Mouse (Mus musculus): ENCODE measurements around the gene Pigk. TPM values are rescaled to one million over a fixed set of nuclear protein-coding genes. Genes with fewer than 3 reads are reported as not detected.

The Pigk gene
- total and polyA plus RNA-seq, 2 experiments from 2014 or later, result 38.2 to 57.8 TPM

DNA sequence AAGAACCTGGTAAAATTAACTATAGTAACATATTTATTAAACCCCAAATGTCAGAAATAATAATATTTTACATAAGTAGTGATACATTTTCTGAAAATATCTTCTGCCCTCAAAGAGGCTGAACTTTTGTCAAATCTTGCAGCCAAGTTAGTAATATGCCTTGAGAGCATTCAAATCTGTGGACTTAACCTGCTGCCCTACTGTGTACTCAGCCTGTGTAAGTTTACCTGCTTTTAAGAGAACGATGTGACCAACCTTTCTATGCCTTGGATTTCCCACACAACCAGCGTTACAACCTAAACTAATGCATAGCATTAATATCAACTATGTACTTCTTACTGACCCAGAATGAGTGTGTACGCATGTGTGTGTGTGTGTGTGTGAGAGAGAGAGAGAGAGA is 219.8 kb downstream of the Pigk start:
- 94% methylated on average over 3 of the region's 3 CpGs for WGBS
- Histone ChIP-seq H3K4me1 (ENCODE audit: insufficient read depth, low read length) (no peaks in the 10 kb centered on the region), H3K27ac (no peak overlapping the region), H3K36me3 (ENCODE audit: insufficient read depth, low read length) (no peaks in the 10 kb centered on the region), H3K4me2 (ENCODE audit: low read depth, low read length) (no peak overlapping the region), H3K27me3 (ENCODE audit: insufficient read depth, low read length) (no peaks in the 10 kb centered on the region), H3K9ac (replicated peaks; ENCODE audit: low read length) (no peak overlapping the region), H3K9me3 (ENCODE audit: low read length) (no peaks in the 10 kb centered on the region), H3K4me3 (ENCODE audit: low read length) (no peak overlapping the region)
- ATAC-seq (no peak), DNase-seq (ENCODE audit: low spot score) (no peak)
- no peak for TF ChIP-seq CTCF (IDR thresholded peaks at IDR 0.05; ENCODE audit: low read depth)

- 92% methylated on average over 3 of the region's 3 CpGs for WGBS
- Histone ChIP-seq H3K4me1 (ENCODE audit: insufficient read depth, low read length) (no peaks in the 10 kb centered on the region), H3K9ac (replicated peaks; ENCODE audit: low read length) (no peak overlapping the region), H3K4me2 (ENCODE audit: low read depth, low read length) (no peak overlapping the region), H3K27me3 (ENCODE audit: insufficient read depth, low read length) (no peaks in the 10 kb centered on the region), H3K27ac (no peak overlapping the region), H3K9me3 (ENCODE audit: low read length) (no peaks in the 10 kb centered on the region), H3K36me3 (ENCODE audit: insufficient read depth, low read length) (no peaks in the 10 kb centered on the region), H3K4me3 (ENCODE audit: low read length) (no peak overlapping the region)
- DNase-seq (ENCODE audit: low spot score), result no peak
- ATAC-seq, result no peak
- TF ChIP-seq CTCF (IDR thresholded peaks at IDR 0.05; ENCODE audit: low read depth), result no peak
Measured at GRCm38 (mm10) chr3:152936313-152936712, 222.4 kb downstream of the Pigk start.

DNA sequence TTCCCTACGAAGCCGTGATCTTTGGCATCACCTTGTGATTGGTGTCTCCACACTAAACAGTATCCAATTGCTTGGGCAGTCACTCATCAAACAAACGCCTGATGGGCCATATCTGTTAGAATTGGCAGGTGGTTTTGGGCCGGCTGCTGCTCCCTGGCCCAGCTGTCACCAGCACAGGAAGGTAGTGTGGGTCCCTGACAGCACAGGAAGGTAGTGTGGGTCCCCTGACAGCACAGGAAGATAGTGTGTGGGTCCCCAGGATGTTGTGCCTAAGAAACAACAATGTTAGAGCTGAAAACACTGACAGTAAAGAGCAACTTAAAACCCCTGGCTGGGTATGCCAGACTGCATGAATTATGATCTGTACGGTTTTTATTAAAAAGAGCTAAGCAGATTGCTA is 227.8 kb downstream of the Pigk start:
- no peaks in the 10 kb centered on the region for H3K27me3 ChIP-seq (ENCODE audit: insufficient read depth, low read length)
- no peaks in the 10 kb centered on the region for H3K9me3 ChIP-seq (ENCODE audit: low read length)
- H3K36me3 ChIP-seq (ENCODE audit: insufficient read depth, low read length), result no peaks in the 10 kb centered on the region
- no peak overlapping the region for H3K4me2 ChIP-seq (ENCODE audit: low read depth, low read length)
- no peak overlapping the region for H3K4me3 ChIP-seq (ENCODE audit: low read length)
- H3K4me1 ChIP-seq (ENCODE audit: insufficient read depth, low read length), result no peaks in the 10 kb centered on the region
- 80% methylated on average over 5 of the region's 5 CpGs for WGBS
- no peak overlapping the region for H3K9ac ChIP-seq (replicated peaks; ENCODE audit: low read length)
- TF ChIP-seq CTCF (IDR thresholded peaks at IDR 0.05; ENCODE audit: low read depth), result no peak
- no peak for DNase-seq (ENCODE audit: low spot score)
- no peak overlapping the region for H3K27ac ChIP-seq
- no peak for ATAC-seq

DNA sequence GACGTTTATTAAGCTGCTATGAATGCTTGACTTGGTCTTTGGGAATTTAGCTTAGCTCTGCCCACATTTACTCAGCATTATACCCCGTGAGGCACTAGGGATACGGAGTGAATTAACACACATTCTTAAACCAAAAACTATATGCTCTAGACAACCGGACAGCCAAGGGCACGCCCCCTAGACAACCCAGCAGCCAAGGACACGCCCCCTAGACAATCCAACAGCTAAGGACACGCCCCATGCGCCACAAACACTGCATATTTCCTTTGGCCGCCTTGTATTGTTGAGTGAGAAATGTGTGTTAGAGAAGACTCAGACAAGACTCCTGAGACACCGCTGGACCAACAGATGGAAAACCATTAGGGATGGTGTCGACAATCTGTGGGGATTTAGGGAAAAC is 229.1 kb downstream of the Pigk start:
- H3K9ac ChIP-seq (replicated peaks; ENCODE audit: low read length), result no peak overlapping the region
- H3K36me3 ChIP-seq (ENCODE audit: insufficient read depth, low read length), result no peaks in the 10 kb centered on the region
- H3K4me3 ChIP-seq (ENCODE audit: low read length), result no peak overlapping the region
- H3K27ac ChIP-seq, result no peak overlapping the region
- WGBS, result 55% methylated on average over 11 of the region's 11 CpGs
- DNase-seq (ENCODE audit: low spot score) (no peak), ATAC-seq (0 out of 2 replicates have a peak, but pooled peaks have one; percentile 46)
- no peaks in the 10 kb centered on the region for H3K27me3 ChIP-seq (ENCODE audit: insufficient read depth, low read length)
- H3K4me2 ChIP-seq (ENCODE audit: low read depth, low read length), result no peak overlapping the region
- H3K4me1 ChIP-seq (ENCODE audit: insufficient read depth, low read length), result no peaks in the 10 kb centered on the region
- TF ChIP-seq CTCF (IDR thresholded peaks at IDR 0.05; ENCODE audit: low read depth), result no peak
- H3K9me3 ChIP-seq (ENCODE audit: low read length), result no peaks in the 10 kb centered on the region

GRCm38 (mm10) chr3:152944766-152945165 is 230.9 kb downstream of the Pigk start:
- H3K9me3 ChIP-seq (ENCODE audit: low read length), result no peaks in the 10 kb centered on the region
- H3K36me3 ChIP-seq (ENCODE audit: insufficient read depth, low read length), result no peaks in the 10 kb centered on the region
- no peaks in the 10 kb centered on the region for H3K4me1 ChIP-seq (ENCODE audit: insufficient read depth, low read length)
- no peak overlapping the region for H3K4me3 ChIP-seq (ENCODE audit: low read length)
- DNase-seq (ENCODE audit: low spot score), result no peak
- 65% methylated on average over 3 of the region's 3 CpGs for WGBS
- no peaks in the 10 kb centered on the region for H3K27me3 ChIP-seq (ENCODE audit: insufficient read depth, low read length)
- no peak overlapping the region for H3K9ac ChIP-seq (replicated peaks; ENCODE audit: low read length)
- H3K4me2 ChIP-seq (ENCODE audit: low read depth, low read length), result no peak overlapping the region
- TF ChIP-seq CTCF (IDR thresholded peaks at IDR 0.05; ENCODE audit: low read depth), result no peak
- no peak for ATAC-seq
- no peak overlapping the region for H3K27ac ChIP-seq

GRCm38 (mm10) chr3:152947031-152947640 is 233.2 kb downstream of the Pigk start:
- Histone ChIP-seq H3K27ac (no peak overlapping the region), H3K9me3 (ENCODE audit: low read length) (no peaks in the 10 kb centered on the region), H3K9ac (replicated peaks; ENCODE audit: low read length) (no peak overlapping the region), H3K4me3 (ENCODE audit: low read length) (no peak overlapping the region), H3K4me1 (ENCODE audit: insufficient read depth, low read length) (no peaks in the 10 kb centered on the region), H3K4me2 (ENCODE audit: low read depth, low read length) (no peak overlapping the region), H3K27me3 (ENCODE audit: insufficient read depth, low read length) (no peaks in the 10 kb centered on the region), H3K36me3 (ENCODE audit: insufficient read depth, low read length) (no peaks in the 10 kb centered on the region)
- no peak for ATAC-seq
- DNase-seq (ENCODE audit: low spot score), result no peak
- TF ChIP-seq CTCF (IDR thresholded peaks at IDR 0.05; ENCODE audit: low read depth), result no peak
- 76% methylated on average over 11 of the region's 11 CpGs for WGBS

DNA sequence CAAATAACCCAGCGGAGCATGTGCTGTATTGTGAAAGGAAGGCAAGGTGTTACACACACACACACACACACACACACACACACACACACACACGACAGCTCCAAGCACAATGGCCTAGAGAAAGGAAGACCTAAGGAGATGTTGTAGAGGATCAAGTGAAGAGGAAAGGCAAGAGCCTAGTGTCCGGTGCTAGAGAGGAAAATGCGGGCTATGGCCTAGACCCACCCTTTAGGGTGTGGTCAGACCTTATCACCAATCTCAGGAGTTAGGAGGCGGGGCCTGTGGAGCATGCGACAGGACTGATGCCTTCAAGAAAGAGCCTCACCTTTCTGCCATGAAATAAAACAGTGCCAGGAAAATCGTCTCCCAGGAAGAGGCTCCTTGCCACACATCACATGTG is 234.7 kb downstream of the Pigk start:
- ATAC-seq, result no peak
- H3K9me3 ChIP-seq (ENCODE audit: low read length), result no peaks in the 10 kb centered on the region
- H3K4me2 ChIP-seq (ENCODE audit: low read depth, low read length), result no peak overlapping the region
- H3K36me3 ChIP-seq (ENCODE audit: insufficient read depth, low read length), result no peaks in the 10 kb centered on the region
- H3K4me3 ChIP-seq (ENCODE audit: low read length), result no peak overlapping the region
- no peak overlapping the region for H3K27ac ChIP-seq
- no peak for TF ChIP-seq CTCF (IDR thresholded peaks at IDR 0.05; ENCODE audit: low read depth)
- 89% methylated on average over 7 of the region's 7 CpGs for WGBS
- no peaks in the 10 kb centered on the region for H3K4me1 ChIP-seq (ENCODE audit: insufficient read depth, low read length)
- no peak for DNase-seq (ENCODE audit: low spot score)
- no peak overlapping the region for H3K9ac ChIP-seq (replicated peaks; ENCODE audit: low read length)
- no peaks in the 10 kb centered on the region for H3K27me3 ChIP-seq (ENCODE audit: insufficient read depth, low read length)
